Mouse (Mus musculus) T-helper 2 cell (primary cell): Measurements from ENCODE around the gene Zic2.
"Not testable (repeated sequence)": the region's sequence is repeated elsewhere in the genome, so short reads cannot be mapped to it uniquely, and the experiment has no call there.

Source experiments
- in situ Hi-C: fragments of 300-600 bp; cut with MboI, MseI; formaldehyde crosslinking; loops from one replicate; pipeline ENCODE4 v1.15.1; 2025; ENCODE audit warnings: high pct_unique_total_duplicates

The Zic2 gene

DNA sequence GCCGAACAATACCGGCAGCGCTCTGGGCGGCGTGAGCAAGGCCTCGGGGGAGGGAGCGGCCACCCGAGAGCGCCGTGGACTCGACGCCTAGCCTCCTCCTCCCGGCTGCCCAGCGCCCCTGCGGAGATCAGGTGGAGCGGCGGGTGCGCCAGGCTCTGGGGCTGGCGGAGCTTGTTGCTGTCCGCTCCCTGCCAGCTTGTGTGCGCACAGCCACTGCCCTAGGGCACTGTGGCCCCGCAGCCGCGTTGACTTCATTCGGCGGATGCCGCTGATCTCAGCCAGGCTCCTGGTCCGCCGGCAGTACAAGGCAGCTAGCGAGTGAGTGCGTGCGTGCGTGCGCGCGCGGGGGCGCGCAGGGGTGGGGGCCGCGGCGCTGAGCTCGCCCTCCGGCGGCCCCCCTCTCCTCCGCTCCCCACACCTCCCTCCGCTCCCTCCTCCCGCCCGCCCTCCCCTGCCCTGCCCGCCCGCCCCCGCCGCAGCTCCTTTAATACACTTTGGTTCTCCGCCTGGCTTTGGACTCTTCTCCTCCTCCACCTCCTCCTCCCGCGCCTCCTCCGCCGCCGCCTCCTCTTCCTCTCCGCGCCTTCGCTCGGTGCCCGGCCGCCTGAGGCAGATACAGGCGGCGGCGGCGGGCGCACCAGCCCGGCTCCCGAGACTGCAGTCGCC is at the start of gene Zic2:
Gene Zic2, plus strand, starts transcription at position 545 of the 666 bp plus-strand sequence.
- in situ Hi-C loops = loop anchor here (10.0 kb wide), 1 partner anchor 250 kb away; no protein-coding TSS in a partner anchor

DNA sequence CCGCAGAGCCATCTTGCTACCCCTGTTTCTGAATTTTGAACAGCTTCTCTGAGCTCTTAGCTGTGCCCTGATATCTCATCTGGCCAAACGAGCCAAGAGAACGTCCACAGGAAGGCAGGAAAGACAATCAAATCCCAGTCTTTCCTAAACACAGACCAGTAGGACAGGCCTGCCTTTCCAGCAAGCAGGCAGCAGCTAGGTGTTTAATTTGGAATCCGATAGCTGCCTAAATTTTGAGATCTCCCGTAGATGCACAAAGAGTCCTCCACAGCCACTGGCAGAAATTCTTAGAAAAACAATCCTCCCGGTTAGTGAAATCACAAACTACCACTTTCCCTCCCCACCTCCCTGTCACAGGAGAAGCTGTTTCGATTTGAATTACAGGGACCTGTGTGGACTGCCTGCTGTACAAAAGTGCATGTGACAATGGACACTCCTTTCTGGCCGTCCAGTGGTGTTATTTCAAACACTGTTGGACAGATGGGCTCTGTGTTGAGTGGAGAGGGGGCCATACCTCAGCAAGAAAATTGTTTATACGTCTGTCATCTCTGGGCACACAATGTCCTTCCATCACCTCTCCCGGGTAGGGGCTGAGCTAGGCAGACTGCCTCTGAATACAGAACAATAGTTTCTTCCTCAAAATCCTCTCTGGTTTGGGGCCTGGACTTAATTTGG is 48.6 kb upstream of the Zic2 start:
- in situ Hi-C loops = no loop called here

DNA sequence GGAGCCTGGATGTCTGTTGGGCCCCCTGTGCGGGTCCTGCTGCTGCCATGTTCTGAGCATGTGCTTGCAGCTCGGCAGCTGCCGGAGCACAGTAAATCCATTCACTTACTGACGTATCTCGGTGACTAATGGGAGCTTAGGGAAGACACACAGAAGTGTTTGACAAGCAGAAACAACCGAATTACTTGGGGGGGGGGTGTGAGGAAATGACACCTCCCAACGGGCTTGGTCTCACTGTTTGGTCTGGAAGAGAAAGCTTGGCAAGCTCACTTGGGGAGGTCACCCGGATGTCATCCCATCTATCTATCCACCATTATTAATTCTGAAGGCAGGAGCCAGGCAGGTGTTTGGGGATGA is 48.1 kb upstream of the Zic2 start:
- in situ Hi-C loops = no loop called here

- in situ Hi-C loops = no loop called here
Measured at GRCm38 (mm10) chr14:122427654-122428053, 47.6 kb upstream of the Zic2 start.

GRCm38 (mm10) chr14:122432558-122432957 is 42.7 kb upstream of the Zic2 start:
- in situ Hi-C loops = no loop called here

DNA sequence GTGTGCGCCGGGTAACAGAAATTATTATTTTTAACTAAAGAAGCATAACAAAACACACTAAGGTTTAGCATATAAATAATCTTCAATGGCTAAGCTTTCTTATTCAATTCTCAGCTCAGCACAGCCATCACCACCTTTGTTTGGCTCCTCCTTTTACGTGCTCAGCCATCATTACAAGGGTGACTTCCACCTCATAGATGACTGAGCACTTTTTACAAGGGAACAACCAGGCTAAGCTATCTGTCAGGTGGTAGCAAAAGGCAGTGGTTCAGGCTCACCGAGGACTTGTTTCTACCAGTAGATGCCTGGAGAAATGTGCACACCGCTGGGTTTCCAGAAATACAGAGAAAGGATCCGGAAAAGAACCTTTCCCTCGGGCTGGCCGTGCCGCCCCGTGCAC is 41.2 kb upstream of the Zic2 start:
- in situ Hi-C loops = no loop called here

GRCm38 (mm10) chr14:122436850-122437249 is 38.4 kb upstream of the Zic2 start:
- in situ Hi-C loops = no loop called here

- in situ Hi-C loops = no loop called here
Measured at GRCm38 (mm10) chr14:122449601-122450495, 25.4 kb upstream of the Zic2 start.

GRCm38 (mm10) chr14:122450496-122451382 is 24.5 kb upstream of the Zic2 start, which contains the start of gene Gm5089:
TSS of gene Gm5089 (minus strand) at chr14:122451115.
- in situ Hi-C loops = no loop called here

GRCm38 (mm10) chr14:122451551-122452145 is 23.6 kb upstream of the Zic2 start:
- in situ Hi-C loops = no loop called here

DNA sequence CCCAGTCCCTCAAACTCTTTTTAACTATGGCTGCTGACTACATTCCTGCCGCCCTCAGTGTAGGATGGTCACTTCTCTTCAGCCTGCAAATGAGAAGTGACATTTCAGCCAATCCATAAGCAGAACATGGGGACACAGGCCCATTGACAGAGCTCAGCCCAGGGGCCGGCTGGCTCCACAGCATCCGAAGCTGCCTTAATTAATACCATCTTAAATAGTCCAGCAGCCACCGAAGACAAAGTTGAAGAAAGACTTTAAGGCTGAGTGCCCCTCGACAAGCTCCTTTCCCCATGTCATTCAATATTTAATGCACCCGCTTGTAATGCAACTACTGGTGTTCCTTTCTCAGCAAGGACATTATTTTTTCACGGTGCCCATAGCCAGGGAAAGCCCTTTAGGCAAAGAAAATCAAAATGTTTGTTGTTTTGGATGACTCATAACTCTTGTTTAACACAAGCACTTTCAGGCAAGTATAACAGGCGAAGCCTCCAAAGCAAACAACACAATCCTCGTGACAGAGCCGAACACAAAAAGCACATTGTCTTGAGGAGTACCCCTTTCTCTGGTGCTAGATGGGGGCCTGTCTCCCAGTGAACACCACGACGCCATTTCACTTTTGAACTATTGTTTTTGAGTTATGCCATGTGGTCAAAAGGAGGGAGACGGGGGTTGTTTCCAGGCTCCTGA is 22.4 kb upstream of the Zic2 start:
- in situ Hi-C loops = no loop called here

- in situ Hi-C loops = no loop called here
Measured at GRCm38 (mm10) chr14:122453388-122453995, 21.7 kb upstream of the Zic2 start.

DNA sequence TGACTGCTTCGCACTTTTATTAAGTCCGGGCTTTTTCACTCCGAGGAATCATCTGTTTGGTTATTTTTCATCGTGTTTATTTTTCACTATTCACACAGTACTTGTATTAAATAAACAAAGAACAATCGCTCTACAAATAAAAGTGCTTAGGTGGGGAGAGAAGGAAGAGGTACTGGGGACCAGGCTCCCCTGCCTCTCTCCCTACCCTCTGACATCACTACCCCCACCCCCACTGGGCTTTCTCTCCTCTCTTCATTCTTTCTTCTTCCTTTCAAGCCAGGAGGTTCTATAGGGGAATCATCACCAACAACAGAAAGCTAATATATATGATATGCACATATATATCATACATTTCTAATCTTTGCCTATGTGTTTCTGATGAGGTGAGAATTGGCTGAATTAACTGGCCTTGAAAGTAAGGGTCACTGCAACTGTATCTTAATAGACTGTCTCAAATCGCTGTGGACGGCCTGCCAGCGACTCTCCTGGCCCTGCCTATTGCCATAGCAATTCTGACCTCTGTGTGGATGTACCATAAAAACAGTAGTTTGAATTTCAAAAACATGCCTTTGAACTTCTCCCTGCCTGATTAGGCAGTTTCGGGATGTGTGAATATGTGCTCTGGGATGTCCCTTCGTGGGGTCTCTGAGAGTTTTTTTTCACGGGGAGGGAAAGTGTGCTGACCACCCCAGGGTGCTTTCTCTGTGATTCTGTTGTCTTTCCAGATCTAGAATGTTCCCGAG is 21.1 kb upstream of the Zic2 start:
- in situ Hi-C loops = no loop called here

DNA sequence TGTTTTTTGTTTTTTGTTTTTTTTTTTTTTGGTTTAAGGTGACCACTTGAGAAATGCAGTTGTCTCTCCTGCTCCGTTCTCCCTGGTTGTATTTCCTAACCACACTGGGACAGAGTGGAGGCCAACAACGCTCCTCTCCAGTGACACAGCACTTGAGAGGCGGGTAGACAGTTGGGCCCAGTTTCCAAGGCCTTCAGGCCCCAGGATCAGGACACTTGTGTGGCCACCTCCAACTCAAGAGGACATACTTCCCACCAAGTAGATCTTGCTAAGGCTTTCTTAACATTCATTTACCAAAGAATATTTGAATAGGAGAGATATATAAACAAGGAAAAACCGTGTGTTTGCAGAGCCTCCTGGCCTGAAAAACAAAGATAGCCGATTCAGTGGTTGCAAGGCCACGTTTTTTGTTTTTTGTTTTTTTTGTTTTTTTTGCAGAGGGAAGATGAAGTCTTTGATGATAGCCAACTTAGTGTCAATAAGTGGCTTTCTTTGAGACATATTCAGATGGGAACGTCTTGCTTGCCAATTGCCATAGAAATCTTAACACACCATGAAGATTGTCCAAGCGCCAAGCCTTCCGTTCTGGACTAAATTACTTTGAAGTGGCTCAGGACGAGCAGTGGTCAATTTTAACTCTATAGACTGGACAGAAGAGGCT is 20.2 kb upstream of the Zic2 start:
- in situ Hi-C loops = no loop called here

DNA sequence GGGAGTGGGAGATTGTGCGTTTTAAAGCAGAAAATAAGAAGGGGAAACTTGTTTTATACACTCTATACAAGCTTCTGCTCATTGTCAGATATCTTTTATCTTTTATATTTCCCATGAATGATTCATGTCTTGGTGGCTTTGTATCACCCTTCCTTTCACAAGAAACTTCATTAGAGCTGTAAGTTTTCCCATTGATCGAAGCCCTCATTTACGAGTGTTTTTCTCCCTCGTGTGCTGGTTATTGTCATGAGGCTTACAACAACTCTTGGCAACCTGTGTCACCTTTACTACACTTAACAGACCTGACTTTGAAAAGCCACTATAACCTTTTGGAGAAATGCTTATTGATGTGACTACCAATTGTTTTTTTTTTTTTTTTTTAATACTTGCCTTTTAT is 19.7 kb upstream of the Zic2 start:
- in situ Hi-C loops = no loop called here

DNA sequence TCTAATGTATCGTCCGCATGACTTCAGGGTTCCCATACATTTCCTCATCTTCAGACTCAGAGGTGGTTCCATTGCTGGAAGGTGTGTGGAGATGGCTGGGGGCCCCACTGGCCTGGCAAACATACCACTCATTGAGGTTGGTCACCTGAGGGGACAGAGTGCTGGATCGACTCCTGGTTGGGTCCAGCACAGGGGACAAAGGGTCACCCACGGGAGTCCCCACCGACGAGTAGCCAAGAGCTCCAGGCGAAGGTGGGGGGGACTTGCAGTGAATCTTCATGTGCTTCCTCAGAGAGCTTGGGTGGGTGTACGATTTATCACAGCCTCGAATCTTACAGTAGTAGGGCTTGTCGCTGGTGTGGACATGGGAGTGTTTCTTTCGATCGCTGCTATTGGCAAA is 15.9 kb upstream of the Zic2 start:
- in situ Hi-C loops = not testable (repeated sequence)

- in situ Hi-C loops = no loop called here
Measured at GRCm38 (mm10) chr14:122459776-122460175, 15.5 kb upstream of the Zic2 start.

DNA sequence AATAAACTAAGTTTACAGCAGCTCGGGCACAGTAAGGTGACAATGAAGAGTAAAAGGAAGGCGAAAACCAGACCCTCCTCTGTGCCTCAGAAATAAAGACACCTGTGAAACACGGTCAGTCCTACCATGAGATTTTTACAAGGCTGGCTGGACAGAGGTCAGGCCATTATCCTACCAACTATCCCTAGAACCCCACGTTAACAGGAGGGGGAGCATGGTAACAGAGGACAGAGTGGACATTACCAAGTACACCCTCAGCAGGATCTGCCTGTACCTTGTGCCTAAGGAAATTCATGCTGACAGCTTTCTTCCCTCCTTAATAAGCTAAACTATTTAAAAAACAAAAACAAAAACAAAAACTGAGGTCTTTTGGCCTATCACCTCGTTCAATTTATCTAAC is 15.0 kb upstream of the Zic2 start:
- in situ Hi-C loops = no loop called here

- in situ Hi-C loops = no loop called here
Measured at GRCm38 (mm10) chr14:122461500-122461899, 13.7 kb upstream of the Zic2 start.
